Mouse (Mus musculus): Measurements from ENCODE around the gene Otud7a.

- TF ChIP-seq EP300 (IDR thresholded peaks at IDR 0.05; ENCODE audit: low read depth in 1 of 2, low read length in 2 of 2) (no peak), HCFC1 (IDR thresholded peaks at IDR 0.05; ENCODE audit: low read depth, low read length) (no peak), SIN3A (IDR thresholded peaks at IDR 0.05; ENCODE audit: low read length) (no peak), MAFK (IDR thresholded peaks at IDR 0.05; ENCODE audit: borderline replicate concordance, low read depth, low read length) (no peak), POLR2A (IDR thresholded peaks at IDR 0.05; ENCODE audit: control insufficient read depth in 1 of 2, insufficient read depth in 1 of 2, low read depth in 1 of 2, low read length in 2 of 2, poor library complexity in 1 of 2) (no peak), CTCF (IDR thresholded peaks at IDR 0.05 in 2 of 3, conservative IDR thresholded peaks at IDR 0.05 in 1 of 3; ENCODE audit: control insufficient read depth in 1 of 3, insufficient read depth in 1 of 3, low read depth in 2 of 3, low read length in 3 of 3, poor library complexity in 1 of 3, severe bottlenecking in 1 of 3) (peak; percentile 67 to 73 (median 69))
Measured at GRCm38 (mm10) chr7:63671904-63672303, 227.4 kb downstream of the Otud7a start.
